Mouse (Mus musculus) embryonic facial prominence, embryonic 11.5 days (tissue): ENCODE measurements around the gene Utp18. TPM values are rescaled to one million over a fixed set of nuclear protein-coding genes. Genes with fewer than 3 reads are reported as not detected.

ENCODE experiments used
- ATAC-seq: fragments of 200-750 bp; cut with Nextera tagmentation; replicated peaks from 2 replicates; pipeline ENCODE4 v1.8.0; 2017; ENCODE audit warnings: low read depth; ENCODE audit not compliant: insufficient number of reproducible peaks, low FRiP score, low TSS enrichment
- DNase-seq: peaks from one replicate; pipeline ENCODE4 v3.0.0-alpha.2; 2015; ENCODE audit warnings: low spot score
- H3K27ac ChIP-seq: fragments of 300-500 bp; sonication (generic); replicated peaks from 2 replicates; pipeline ENCODE4 v1.5.1; 2014; ENCODE audit warnings: mild to moderate bottlenecking, low read depth, low read length, control low read depth
- H3K27me3 ChIP-seq: fragments of 300-500 bp; sonication (generic); 2 replicates; pipeline ENCODE4 v1.6.1; 2014; ENCODE audit warnings: mild to moderate bottlenecking, low read length, moderate library complexity, mixed read lengths; ENCODE audit not compliant: control insufficient read depth, insufficient read depth
- H3K36me3 ChIP-seq: fragments of 300-500 bp; sonication (generic); replicated peaks from 2 replicates; pipeline ENCODE4 v1.6.1; 2014; ENCODE audit warnings: low read depth, mild to moderate bottlenecking, low read length, moderate library complexity, mixed read lengths; ENCODE audit not compliant: control insufficient read depth, insufficient read depth
- H3K4me1 ChIP-seq: fragments of 300-500 bp; sonication (generic); 2 replicates; pipeline ENCODE4 v1.6.1; 2014; ENCODE audit warnings: low read length, mixed read lengths; ENCODE audit not compliant: control insufficient read depth, insufficient read depth
- H3K4me2 ChIP-seq: fragments of 300-500 bp; sonication (generic); 2 replicates; pipeline ENCODE4 v1.6.1; 2014; ENCODE audit warnings: low read depth, mild to moderate bottlenecking, control low read depth, low read length, moderate library complexity
- H3K4me3 ChIP-seq: fragments of 300-500 bp; sonication (generic); 2 replicates; pipeline ENCODE4 v1.5.1; 2014; ENCODE audit warnings: low read depth, low read length, control low read depth
- H3K9ac ChIP-seq: fragments of 300-500 bp; sonication (generic); replicated peaks from 2 replicates; pipeline ENCODE4 v1.6.1; 2014; ENCODE audit warnings: mild to moderate bottlenecking, control low read depth, low read length
- H3K9me3 ChIP-seq: fragments of 300-500 bp; sonication (generic); replicated peaks from 2 replicates; pipeline ENCODE4 v1.6.1; 2016; ENCODE audit warnings: mild to moderate bottlenecking, low read length, inconsistent platforms, mixed read lengths; ENCODE audit not compliant: control insufficient read depth
- WGBS: fragments of 180-500 bp; shearing (Covaris S2); extraction: QIAGEN DNeasy Blood & Tissue Kit; methylation state at CpG from one replicate; pipeline ENCODE4 v1.1.7; 2014; 5-methylcytosine and 5-hydroxymethylcytosine counted together
- polyA plus RNA-seq: library from polyadenylated mRNA; unstranded; fragments of >200 nt; fragmentation: Nextera tagmentation; extraction: Ambion mirVana; gene quantifications from 2 replicates; pipeline ENCODE4 v1.2.1, GENCODE M21; 2014

The Utp18 gene
- polyA plus RNA-seq, 1 experiment from 2014 or later = 53.0 TPM

GRCm38 (mm10) chr11:93822261-93822660 lies 63.3 kb downstream of the Utp18 start:
- ATAC-seq (no peak), DNase-seq (no peak)
- Histone ChIP-seq H3K9me3 (no peaks in the 10 kb centered on the region), H3K4me1 (no peaks in the 10 kb centered on the region), H3K27ac (no peak overlapping the region), H3K4me3 (no peak overlapping the region), H3K36me3 (no peaks in the 10 kb centered on the region), H3K27me3 (no peaks in the 10 kb centered on the region), H3K4me2 (no peak overlapping the region), H3K9ac (no peak overlapping the region)
- WGBS = 71% methylated on average over 2 of the region's 2 CpGs

- no peaks in the 10 kb centered on the region for H3K27me3 ChIP-seq
- no peaks in the 10 kb centered on the region for H3K36me3 ChIP-seq
- ATAC-seq (no peak), DNase-seq (no peak)
- H3K9ac ChIP-seq = no peak overlapping the region
- no peak overlapping the region for H3K4me3 ChIP-seq
- H3K9me3 ChIP-seq = no peaks in the 10 kb centered on the region
- H3K4me1 ChIP-seq = no peaks in the 10 kb centered on the region
- 75% methylated on average over 2 of the region's 2 CpGs for WGBS
- no peak overlapping the region for H3K27ac ChIP-seq
- H3K4me2 ChIP-seq = no peak overlapping the region
Observed at GRCm38 (mm10) chr11:93821533-93821932, 64.0 kb downstream of the Utp18 start.

DNA sequence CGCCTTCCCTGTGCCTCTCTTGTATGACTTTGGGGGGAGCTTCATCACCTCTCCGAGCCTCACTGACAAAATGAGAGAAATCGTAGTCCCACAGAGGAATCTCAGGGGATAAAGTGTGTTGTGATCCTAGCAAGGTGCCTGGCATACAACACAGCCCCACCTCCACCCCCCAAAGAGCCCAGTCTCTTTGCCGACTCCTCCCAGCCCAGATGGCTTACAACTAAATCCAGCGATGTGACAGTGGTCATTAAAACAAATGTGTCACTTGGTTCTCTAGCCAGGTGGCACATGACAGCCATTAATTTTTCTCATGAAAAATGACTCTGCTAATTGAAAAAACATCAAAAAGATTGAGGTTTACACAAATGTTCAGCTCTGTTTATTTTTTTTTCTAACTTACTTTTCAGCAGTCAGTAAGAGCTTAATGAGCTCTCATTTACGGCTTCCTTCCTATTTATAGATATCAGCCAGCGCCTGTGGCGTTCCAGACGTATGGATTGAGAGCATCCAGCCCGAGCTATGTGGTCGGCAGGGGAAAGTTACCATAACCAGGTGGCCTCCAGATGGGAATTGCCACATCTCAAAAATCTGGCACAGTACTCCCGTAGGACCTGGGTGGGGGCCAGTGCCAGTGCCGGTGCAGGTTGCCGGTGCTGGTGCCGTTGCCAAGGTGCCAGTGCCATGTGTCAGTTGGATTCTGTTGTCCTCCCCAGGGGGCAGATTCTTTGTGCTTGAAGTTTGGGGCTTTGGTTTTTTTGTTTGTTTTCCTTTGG lies 67.4 kb downstream of the Utp18 start:
- no peak overlapping the region for H3K9ac ChIP-seq
- H3K4me3 ChIP-seq = no peak overlapping the region
- ATAC-seq = no peak
- H3K27me3 ChIP-seq = no peaks in the 10 kb centered on the region
- no peak overlapping the region for H3K4me2 ChIP-seq
- no peaks in the 10 kb centered on the region for H3K9me3 ChIP-seq
- no peak overlapping the region for H3K27ac ChIP-seq
- H3K36me3 ChIP-seq = no peaks in the 10 kb centered on the region
- no peaks in the 10 kb centered on the region for H3K4me1 ChIP-seq
- DNase-seq = peak; percentile 49
- 42% methylated on average over 15 of the region's 15 CpGs for WGBS

GRCm38 (mm10) chr11:93812955-93813354 lies 72.6 kb downstream of the Utp18 start:
- no peaks in the 10 kb centered on the region for H3K27me3 ChIP-seq
- H3K4me3 ChIP-seq = no peak overlapping the region
- WGBS = 88% methylated on average over 4 of the region's 4 CpGs
- no peak overlapping the region for H3K27ac ChIP-seq
- no peaks in the 10 kb centered on the region for H3K9me3 ChIP-seq
- H3K4me1 ChIP-seq = no peaks in the 10 kb centered on the region
- H3K36me3 ChIP-seq = no peaks in the 10 kb centered on the region
- H3K9ac ChIP-seq = no peak overlapping the region
- ATAC-seq (no peak), DNase-seq (no peak)
- H3K4me2 ChIP-seq = no peak overlapping the region

DNA sequence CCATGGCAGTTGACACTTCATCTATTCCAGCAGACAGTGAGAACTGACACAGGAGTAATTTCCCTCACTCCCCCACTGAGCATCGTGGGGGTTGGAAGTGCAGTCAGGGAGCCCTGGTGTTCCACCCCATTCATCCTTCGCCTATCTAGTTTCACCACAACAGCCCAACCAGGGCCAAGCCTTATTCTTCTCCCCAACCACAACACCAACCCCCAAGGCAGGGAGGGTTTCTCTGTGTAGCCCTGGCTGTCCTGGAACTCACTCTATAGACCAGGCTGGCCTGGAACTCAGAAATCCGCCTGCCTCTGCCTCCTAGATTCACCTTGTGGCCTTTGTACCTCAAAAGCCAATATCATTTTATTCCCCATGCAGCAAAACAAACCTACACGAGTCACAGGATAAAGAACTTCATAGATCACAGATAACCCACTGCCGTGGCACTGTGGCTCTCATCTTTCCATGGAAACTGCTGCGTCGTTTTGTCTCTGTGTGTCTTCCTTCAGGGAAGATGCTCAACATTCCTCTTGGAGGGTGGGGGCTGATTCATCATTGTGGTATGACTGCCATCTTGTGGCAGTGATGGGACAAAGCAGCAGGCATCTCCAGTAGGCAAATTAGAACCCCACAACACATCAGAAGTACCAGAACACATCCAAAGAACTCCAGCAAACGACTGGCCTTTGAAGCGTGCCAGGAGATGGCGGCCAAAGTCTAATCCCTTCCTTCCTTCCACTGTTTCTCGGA lies 73.3 kb downstream of the Utp18 start:
- Histone ChIP-seq H3K4me1 (no peaks in the 10 kb centered on the region), H3K9ac (no peak overlapping the region), H3K4me2 (no peak overlapping the region), H3K27ac (no peak overlapping the region), H3K36me3 (no peaks in the 10 kb centered on the region), H3K4me3 (no peak overlapping the region), H3K9me3 (no peaks in the 10 kb centered on the region), H3K27me3 (no peaks in the 10 kb centered on the region)
- 39% methylated on average over 11 of the region's 11 CpGs for WGBS
- DNase-seq (peak; percentile 66), ATAC-seq (no peak)

Other genes with a start within 250 kb of the Utp18 start
- 29.1 and 31.3 TPM in 2 replicates for gene Mbtd1, start 86 bp upstream of the Utp18 start, polyA plus RNA-seq
- 230 and 250 TPM in 2 replicates for gene Nme2, start 70.5 kb upstream of the Utp18 start, polyA plus RNA-seq
- 425 and 429 TPM in 2 replicates for gene Gm20390, start 82.5 kb upstream of the Utp18 start, polyA plus RNA-seq
- 188 and 218 TPM in 2 replicates for gene Nme1, start 82.8 kb upstream of the Utp18 start, polyA plus RNA-seq
- 42.4 and 42.9 TPM in 2 replicates for gene Spag9, start 110.3 kb upstream of the Utp18 start, polyA plus RNA-seq